Mouse (Mus musculus) R1 (cell line): ENCODE measurements around the gene Tlnrd1.

ENCODE experiments used
- DNase-seq: peaks from one replicate; pipeline ENCODE4 v3.0.0-alpha.2; 2018; ENCODE audit warnings: low read depth, low spot score

The Tlnrd1 gene

GRCm38 (mm10) chr7:83884921-83885532 lies 922 bp upstream of the Tlnrd1 start:
- DNase-seq: peak; percentile 81

GRCm38 (mm10) chr7:83883276-83884020 lies 657 bp downstream of the Tlnrd1 start:
- peak; percentile 69 for DNase-seq

GRCm38 (mm10) chr7:83882633-83883275 lies 1.4 kb downstream of the Tlnrd1 start:
- DNase-seq: peak; percentile 67

GRCm38 (mm10) chr7:83882150-83882632 lies 1.9 kb downstream of the Tlnrd1 start:
- DNase-seq: peak; percentile 75

- DNase-seq: peak; percentile 95
These were observed 5.2 kb downstream of the Tlnrd1 start for GRCm38 (mm10) chr7:83878676-83879448.

GRCm38 (mm10) chr7:83877088-83877487 lies 7.0 kb downstream of the Tlnrd1 start:
- no peak for DNase-seq

- DNase-seq: no peak
These were observed 14.1 kb downstream of the Tlnrd1 start for GRCm38 (mm10) chr7:83869839-83870543.

GRCm38 (mm10) chr7:83868200-83868599 lies 15.9 kb downstream of the Tlnrd1 start:
- no peak for DNase-seq

- no peak for DNase-seq
These were observed 20.6 kb downstream of the Tlnrd1 start for GRCm38 (mm10) chr7:83863554-83863953.

- no peak for DNase-seq
These were observed 24.6 kb downstream of the Tlnrd1 start for GRCm38 (mm10) chr7:83859378-83860083.

GRCm38 (mm10) chr7:83857921-83858320 lies 26.2 kb downstream of the Tlnrd1 start:
- no peak for DNase-seq

GRCm38 (mm10) chr7:83857208-83857488 lies 27.0 kb downstream of the Tlnrd1 start:
- no peak for DNase-seq

GRCm38 (mm10) chr7:83856353-83857207 lies 27.5 kb downstream of the Tlnrd1 start:
- DNase-seq: no peak

GRCm38 (mm10) chr7:83855203-83855602 lies 28.9 kb downstream of the Tlnrd1 start:
- DNase-seq: no peak

GRCm38 (mm10) chr7:83852381-83853380 lies 31.4 kb downstream of the Tlnrd1 start:
- DNase-seq: no peak

- DNase-seq: no peak
These were observed 32.3 kb downstream of the Tlnrd1 start for GRCm38 (mm10) chr7:83851569-83852380.

- no peak for DNase-seq
These were observed 36.7 kb downstream of the Tlnrd1 start for GRCm38 (mm10) chr7:83847187-83848075.
